Mouse (Mus musculus): ENCODE measurements around the gene Psg20. TPM values are rescaled to one million over a fixed set of nuclear protein-coding genes. Genes with fewer than 3 reads are reported as not detected.
"Not testable (repeated sequence)": the region's sequence is repeated elsewhere in the genome, so short reads cannot be mapped to it uniquely, and the experiment has no call there.

The Psg20 gene
- polyA plus RNA-seq (2012), result not detected in 2 replicates

DNA sequence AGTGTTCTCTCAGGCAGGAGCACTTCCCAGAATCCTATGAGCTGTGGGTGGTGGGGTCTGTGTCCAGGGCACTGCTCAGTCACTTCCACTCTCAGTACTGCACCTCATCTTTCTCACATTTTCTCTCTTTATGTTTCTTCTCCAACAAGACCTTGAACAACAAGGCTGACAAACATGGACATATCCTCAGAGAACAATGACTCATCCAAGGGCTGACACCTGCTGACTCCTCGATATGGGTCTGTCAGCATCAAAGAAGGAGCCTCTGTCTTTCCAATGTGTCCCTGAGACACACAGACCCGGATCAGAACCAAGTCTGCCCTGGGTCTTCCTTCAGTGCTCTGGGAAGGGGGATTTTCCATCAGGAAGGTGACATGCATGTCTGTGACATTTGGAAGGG is at the start of gene Psg20:
Gene Psg20, minus strand, starts transcription at position 101 of the 400 bp plus-strand sequence.
- no peak for TF ChIP-seq GATA1 (IDR thresholded peaks at IDR 0.05; ENCODE audit: low read length)

DNA sequence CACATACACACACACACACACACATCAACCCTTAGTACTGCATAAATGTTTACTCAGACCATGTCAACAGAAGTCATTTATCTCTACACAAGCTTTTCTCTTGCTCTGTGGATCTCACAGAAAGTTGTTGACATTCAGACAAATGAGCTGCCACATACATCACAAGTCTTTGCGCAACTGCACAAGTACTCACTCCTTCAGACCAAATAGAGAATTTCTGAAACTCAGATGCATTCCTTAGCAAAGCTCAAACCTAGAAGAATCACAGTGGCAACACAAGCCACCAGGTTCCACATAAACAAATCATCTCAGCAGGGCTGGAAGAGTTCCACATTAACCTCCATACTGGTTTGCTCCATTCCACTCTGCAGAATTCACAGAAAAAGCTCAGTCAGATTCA is 48.5 kb upstream of the Psg20 start:
- TF ChIP-seq GATA1 (IDR thresholded peaks at IDR 0.05; ENCODE audit: low read length), result no peak

DNA sequence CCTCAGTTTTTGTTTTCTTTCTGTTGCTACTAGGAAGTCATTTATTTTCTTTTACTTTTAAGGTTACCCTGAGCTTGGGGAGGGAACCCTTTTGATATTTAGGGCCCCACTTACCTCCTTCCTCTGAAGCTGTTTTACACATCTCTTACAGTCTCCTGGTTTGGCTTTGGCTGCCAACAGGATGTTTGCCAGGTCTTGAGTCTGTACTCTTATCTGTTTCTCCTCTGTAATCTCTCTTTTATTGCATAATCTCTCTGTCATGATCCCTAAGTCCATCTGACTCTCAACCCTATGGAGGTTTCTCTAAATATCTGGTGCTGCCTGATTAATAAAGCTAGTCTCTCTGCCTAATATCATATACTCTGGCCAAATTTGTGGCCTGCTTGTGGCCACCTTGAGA is 47.1 kb upstream of the Psg20 start:
- TF ChIP-seq GATA1 (IDR thresholded peaks at IDR 0.05; ENCODE audit: low read length), result no peak

DNA sequence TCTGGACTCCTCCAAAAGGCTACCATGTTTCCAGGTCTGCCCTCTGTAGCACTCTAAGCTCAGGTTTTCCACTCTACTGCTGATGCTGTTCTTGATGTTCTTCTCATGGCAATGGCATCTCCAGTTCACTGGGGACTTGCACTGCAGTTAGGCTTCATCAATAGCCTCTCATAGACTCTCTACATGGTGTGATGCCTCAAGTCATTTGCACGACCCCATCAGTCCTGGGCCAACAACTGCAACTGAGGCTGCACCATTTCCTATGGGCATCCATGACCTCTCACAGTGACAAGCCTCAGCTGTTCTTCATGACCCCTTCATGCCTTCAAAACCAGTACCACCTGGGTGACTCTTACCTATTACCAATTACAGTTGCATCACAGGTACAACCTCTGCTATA is 42.4 kb upstream of the Psg20 start:
- TF ChIP-seq GATA1 (IDR thresholded peaks at IDR 0.05; ENCODE audit: low read length), result no peak

DNA sequence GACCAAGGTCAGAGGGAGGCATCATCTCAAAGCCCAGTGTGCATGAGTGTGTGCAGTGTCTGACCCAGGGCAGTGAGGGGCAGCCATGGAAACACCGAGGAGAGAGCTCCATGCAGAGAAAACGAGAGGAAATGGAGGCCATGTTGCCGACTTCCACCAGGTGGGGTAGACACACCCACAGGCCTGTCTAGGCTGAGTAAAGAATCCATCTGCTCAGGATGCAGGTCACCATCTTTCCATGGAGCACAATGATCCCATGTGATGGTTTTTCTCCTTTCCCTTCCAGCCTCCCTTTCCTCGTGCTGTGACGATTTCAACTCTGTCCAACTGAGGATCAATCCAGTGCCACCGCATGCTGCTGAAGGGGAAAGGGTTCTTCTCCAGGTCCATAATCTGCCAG is 38.0 kb upstream of the Psg20 start:
- no peak for TF ChIP-seq GATA1 (IDR thresholded peaks at IDR 0.05; ENCODE audit: low read length)

DNA sequence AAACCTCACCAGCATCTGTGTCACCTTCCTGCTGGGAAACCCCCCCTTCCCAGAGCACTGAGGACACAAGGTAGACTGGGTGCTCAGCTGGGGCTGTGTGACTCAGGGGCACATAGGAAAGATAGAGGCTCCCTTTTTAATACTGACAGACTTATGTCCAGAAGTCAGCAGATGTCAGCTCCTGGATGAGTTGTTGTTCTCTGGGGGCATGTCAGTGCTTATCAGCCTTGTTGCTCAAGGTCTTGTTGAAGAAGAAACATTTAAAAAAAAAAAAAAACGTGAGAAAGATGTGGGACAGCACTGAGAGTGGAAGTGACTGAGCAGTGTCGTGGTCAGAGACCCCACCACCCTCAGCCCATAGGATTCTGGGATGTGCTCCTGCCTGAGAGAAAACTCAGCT is 31.8 kb upstream of the Psg20 start, which contains the start of gene Psg22:
Gene Psg22, plus strand, starts transcription at position 301 of the 400 bp plus-strand sequence.
- TF ChIP-seq GATA1 (IDR thresholded peaks at IDR 0.05; ENCODE audit: low read length), result no peak

DNA sequence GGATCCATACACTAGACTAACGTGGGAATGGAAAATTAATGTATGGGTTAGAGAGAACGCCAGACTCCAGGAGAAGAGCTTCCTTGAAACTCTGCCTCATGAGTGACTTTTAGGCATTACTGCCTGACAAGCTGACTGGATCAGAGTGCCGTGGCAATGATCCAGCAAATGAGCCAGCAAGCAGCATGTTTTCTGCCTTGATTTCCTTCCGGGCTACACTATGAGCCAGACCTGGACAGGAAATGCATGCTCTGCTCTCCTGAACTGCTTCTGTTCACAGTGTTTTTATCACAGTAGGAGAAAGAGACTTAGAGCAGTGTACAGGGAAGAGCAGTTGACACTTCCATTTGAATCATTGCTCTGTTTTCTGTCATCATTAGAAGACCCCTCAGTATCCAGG is 29.6 kb upstream of the Psg20 start:
- no peak for TF ChIP-seq GATA1 (IDR thresholded peaks at IDR 0.05; ENCODE audit: low read length)

DNA sequence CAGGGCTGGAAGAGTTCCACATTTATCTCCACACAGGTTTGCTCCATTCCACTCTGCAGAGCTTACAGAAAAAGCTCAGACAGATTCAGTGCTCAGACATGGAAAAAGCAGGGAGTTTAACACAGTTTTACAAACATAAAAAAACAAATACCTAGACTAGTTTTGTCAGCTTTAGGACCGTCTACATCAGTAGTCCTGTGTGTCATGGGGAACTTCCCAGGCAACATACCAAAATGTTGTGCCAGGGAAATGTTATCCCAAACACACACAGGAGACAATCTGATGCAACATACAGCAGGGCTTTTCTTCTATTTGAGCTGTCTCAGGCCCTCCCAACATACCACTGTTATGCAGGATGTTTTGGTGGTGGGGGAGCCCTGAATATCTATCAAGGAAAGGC is 24.9 kb upstream of the Psg20 start:
- no peak for TF ChIP-seq GATA1 (IDR thresholded peaks at IDR 0.05; ENCODE audit: low read length)

DNA sequence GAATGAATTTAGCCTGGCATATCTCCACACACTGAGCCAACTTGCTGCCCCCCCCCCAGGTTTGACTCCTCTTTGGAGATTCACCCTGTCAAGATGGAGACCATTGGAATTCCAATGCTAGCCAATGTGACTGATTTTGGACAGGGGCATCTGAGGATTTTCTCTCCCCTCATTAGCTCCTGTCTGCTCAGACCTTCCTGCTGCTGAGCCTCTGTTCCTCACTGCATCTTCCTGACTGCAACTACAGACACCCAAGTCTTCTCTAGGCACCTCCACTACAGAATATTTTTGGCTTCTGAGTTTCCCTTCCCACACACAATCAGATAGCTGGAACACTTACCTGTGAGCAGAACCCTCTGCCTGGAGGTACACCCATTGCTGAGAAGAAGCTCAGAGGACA is 399 bp downstream of the Psg20 start:
- TF ChIP-seq GATA1 (IDR thresholded peaks at IDR 0.05; ENCODE audit: low read length), result no peak

DNA sequence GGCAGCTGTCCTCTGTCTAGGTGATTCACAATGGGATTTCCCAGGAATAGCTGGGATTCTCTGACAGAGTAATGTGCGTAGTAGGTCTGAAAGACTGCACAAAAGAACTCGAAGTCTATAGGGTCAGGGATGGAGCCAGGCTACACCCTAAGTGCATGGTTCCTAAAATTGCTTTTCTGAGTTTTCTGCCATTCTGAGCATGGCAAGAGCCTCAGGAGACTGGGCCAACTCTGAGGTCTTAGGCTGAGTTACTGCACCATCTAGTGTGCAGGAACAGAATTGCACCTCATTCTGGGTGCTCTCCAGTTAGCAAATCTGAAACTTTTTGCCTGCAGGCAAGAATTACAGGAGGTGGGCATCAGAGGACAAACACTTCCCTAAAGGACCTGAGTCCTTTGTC is 6.2 kb downstream of the Psg20 start:
- TF ChIP-seq GATA1 (IDR thresholded peaks at IDR 0.05; ENCODE audit: low read length), result no peak

DNA sequence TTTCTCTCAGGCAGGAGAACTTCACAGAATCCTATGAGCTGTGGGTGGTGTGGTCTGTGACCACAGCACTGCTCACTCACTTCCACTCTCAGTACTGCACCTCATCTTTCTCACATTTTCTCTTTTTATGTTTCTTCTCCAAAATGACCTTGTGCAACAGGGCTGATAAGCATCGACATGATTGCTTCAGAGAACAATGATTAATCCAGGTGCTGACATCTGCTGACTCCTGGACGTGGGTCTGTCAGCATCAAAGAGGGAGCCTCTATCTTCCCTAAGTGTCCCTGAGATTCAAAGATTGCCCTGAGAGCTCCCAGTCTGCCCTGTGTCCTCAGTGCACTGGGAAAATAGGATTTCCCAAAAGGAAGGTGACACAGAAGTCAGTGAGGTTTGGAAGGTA is 29.4 kb downstream of the Psg20 start, which contains the start of gene Psg21:
Gene Psg21, minus strand, starts transcription at position 101 of the 400 bp plus-strand sequence.
- not testable (repeated sequence) for TF ChIP-seq GATA1 (IDR thresholded peaks at IDR 0.05; ENCODE audit: low read length)

Other genes starting within 250 kb of the Psg20 start
- gene Psg26, start 202.0 kb downstream of the Psg20 start, polyA plus RNA-seq (2012), result not detected in 2 replicates
- gene Psg25, start 153.9 kb downstream of the Psg20 start, polyA plus RNA-seq (2012), result not detected in 2 replicates
- gene Psg27, start 118.9 kb downstream of the Psg20 start, polyA plus RNA-seq (2012), result not detected in 2 replicates
- not detected in 2 replicates for gene Psg23, start 69.7 kb downstream of the Psg20 start, polyA plus RNA-seq (2012)
- gene Psg21, start 29.5 kb downstream of the Psg20 start, polyA plus RNA-seq (2012), result not detected in 2 replicates
- gene Psg22, start 31.9 kb upstream of the Psg20 start, polyA plus RNA-seq (2012), result not detected in 2 replicates
- gene Psg19, start 112.3 kb upstream of the Psg20 start, polyA plus RNA-seq (2012), result not detected in 2 replicates
- gene Psg17, start 135.4 kb upstream of the Psg20 start, polyA plus RNA-seq (2012), result not detected in 2 replicates
- not detected in 2 replicates for gene Mill2, start 153.8 kb upstream of the Psg20 start, polyA plus RNA-seq (2012)
- gene Pglyrp1, start 185.1 kb upstream of the Psg20 start, polyA plus RNA-seq (2012), result not detected in 2 replicates
- 81.8 and 103 TPM in 2 replicates for gene Ccdc61, start 224.2 kb upstream of the Psg20 start, polyA plus RNA-seq (2012)
- gene Nova2, start 239.7 kb upstream of the Psg20 start, polyA plus RNA-seq (2012), result not detected in 2 replicates

Measured in G1E-ER4 (cell line).